Mouse (Mus musculus) G1E (cell line): ENCODE data around the gene Spata17.

ENCODE experiments used
- CTCF ChIP-seq: IDR thresholded peaks from 2 replicates; pipeline ENCODE4 v1.5.1; 2012; ENCODE audit warnings: low read depth, low read length, inconsistent platforms, mixed read lengths
- GATA1 ChIP-seq: IDR thresholded peaks from 2 replicates; pipeline ENCODE4 v1.6.1; 2012; ENCODE audit warnings: borderline replicate concordance, low read length, inconsistent platforms, mixed read lengths
- POLR2AphosphoS5 ChIP-seq: IDR thresholded peaks from 2 replicates; pipeline ENCODE4 v1.6.1; 2012; ENCODE audit warnings: low read depth, low read length, inconsistent platforms; ENCODE audit not compliant: insufficient replicate concordance

DNA sequence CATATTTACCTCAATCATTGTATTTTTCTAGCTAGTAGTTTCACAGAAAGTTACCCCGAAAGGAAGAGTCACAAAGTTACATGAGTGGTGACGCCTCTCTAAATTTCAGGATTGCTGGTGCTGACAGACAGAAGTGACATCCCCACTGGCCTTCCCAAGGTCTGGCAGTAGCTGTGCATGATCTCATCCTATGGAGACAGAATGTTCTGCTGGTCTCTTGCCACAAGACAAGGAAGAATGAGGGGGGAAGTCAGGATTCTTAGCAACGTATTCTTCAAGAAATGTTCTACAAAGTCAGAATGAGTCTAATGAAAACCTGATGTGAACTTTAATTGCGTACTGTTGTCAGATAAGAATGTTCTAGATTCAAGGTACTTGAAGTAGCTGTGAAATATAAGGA lies 179.5 kb downstream of the Spata17 start:
- no peak for TF ChIP-seq GATA1
- TF ChIP-seq CTCF, result no peak
- TF ChIP-seq POLR2AphosphoS5, result no peak
